Mouse (Mus musculus): Measurements from ENCODE around the gene Ift88. TPM values are rescaled to one million over a fixed set of nuclear protein-coding genes. Genes with fewer than 3 reads are reported as not detected.

The Ift88 gene
- polyA plus RNA-seq, 1 experiment from 2014 or later, result 18.1 TPM

Other genes with a start within 250 kb of the Ift88 start
- 8.2 and 9.2 TPM in 2 replicates for gene Cryl1, start 25.5 kb upstream of the Ift88 start, polyA plus RNA-seq (2014; fragmentation: Nextera tagmentation; extraction: Ambion mirVana)
- 1.5 and 1.7 TPM in 2 replicates for gene Il17d, start 100.7 kb downstream of the Ift88 start, polyA plus RNA-seq (2014; fragmentation: Nextera tagmentation; extraction: Ambion mirVana)
- gene Eef1akmt1, start 147.6 kb downstream of the Ift88 start, polyA plus RNA-seq (2014; fragmentation: Nextera tagmentation; extraction: Ambion mirVana), result 82.0 and 87.2 TPM in 2 replicates
- 32.6 and 33.9 TPM in 2 replicates for gene Xpo4, start 241.4 kb downstream of the Ift88 start, polyA plus RNA-seq (2014; fragmentation: Nextera tagmentation; extraction: Ambion mirVana)